Mouse (Mus musculus) MEL (cell line): ENCODE results near the gene Gpbar1. TPM values are rescaled to one million over a fixed set of nuclear protein-coding genes. Genes with fewer than 3 reads are reported as not detected.

Experiments
- DNase-seq: peaks from one replicate; pipeline ENCODE4 v3.0.0; 2011; ENCODE audit warnings: low read depth, low spot score
- H3K27ac ChIP-seq: 2 replicates; pipeline ENCODE4 v1.5.1; 2012; ENCODE audit warnings: low read depth, mild to moderate bottlenecking, control low read depth, low read length, moderate library complexity; ENCODE audit not compliant: control insufficient read depth
- H3K27me3 ChIP-seq, 2 experiments: fragments of 150-350 bp in 1 of 2; sonication (generic) in 1 of 2; 2 replicates each; pipeline ENCODE4 v1.6.1; 2012; ENCODE audit warnings: low read length in 2 of 2, mild to moderate bottlenecking in 2 of 2, improper control_type of control experiment in 1 of 2, moderate library complexity in 1 of 2; ENCODE audit not compliant: insufficient read depth in 2 of 2, control insufficient read depth in 1 of 2
- H3K36me3 ChIP-seq, 2 experiments: 2 replicates each; pipeline ENCODE4 v1.6.1; 2012 to 2014; ENCODE audit warnings: low read length in 2 of 2, improper control_type of control experiment in 1 of 2, inconsistent platforms in 1 of 2, mild to moderate bottlenecking in 1 of 2; ENCODE audit not compliant: insufficient read depth in 2 of 2, control insufficient read depth in 1 of 2
- H3K4me1 ChIP-seq, 2 experiments: fragments of 150-350 bp in 1 of 2; sonication (generic) in 1 of 2; 2 replicates each; pipeline ENCODE4 v1.6.1; 2012; ENCODE audit warnings: low read length in 2 of 2, improper control_type of control experiment in 1 of 2, mild to moderate bottlenecking in 1 of 2; ENCODE audit not compliant: insufficient read depth in 2 of 2, control insufficient read depth in 1 of 2
- H3K4me3 ChIP-seq, 2 experiments: fragments of 150-350 bp in 1 of 2; sonication (generic) in 1 of 2; 2 replicates each; pipeline ENCODE4 v1.5.1; 2012; ENCODE audit warnings: low read depth in 2 of 2, low read length in 2 of 2, mild to moderate bottlenecking in 2 of 2, moderate library complexity in 2 of 2, control low read depth in 1 of 2, improper control_type of control experiment in 1 of 2; ENCODE audit not compliant: control insufficient read depth in 1 of 2, insufficient read depth in 1 of 2
- H3K79me2 ChIP-seq: 2 replicates; pipeline ENCODE4 v1.6.1; 2012; ENCODE audit warnings: mild to moderate bottlenecking, low read length, moderate library complexity; ENCODE audit not compliant: control insufficient read depth, poor library complexity, insufficient read depth
- H3K9ac ChIP-seq: 2 replicates; pipeline ENCODE4 v1.6.1; 2012; ENCODE audit warnings: low read depth, mild to moderate bottlenecking, control low read depth, low read length, moderate library complexity; ENCODE audit not compliant: control insufficient read depth, poor library complexity, severe bottlenecking
- H3K9me3 ChIP-seq: fragments of 150-350 bp; sonication (generic); replicated peaks from 2 replicates; pipeline ENCODE4 v1.6.1; 2012; ENCODE audit warnings: mild to moderate bottlenecking, low read length, improper control_type of control experiment, moderate library complexity; ENCODE audit not compliant: insufficient read depth
- BHLHE40 ChIP-seq: IDR thresholded peaks from 2 replicates; pipeline ENCODE4 v1.6.1; 2012; ENCODE audit warnings: low read depth, mild to moderate bottlenecking, inconsistent platforms, low read length, improper control_type of control experiment, borderline replicate concordance
- CTCF ChIP-seq, 3 experiments: IDR thresholded peaks in 2 of 3; conservative IDR thresholded peaks in 1 of 3; 2 replicates each; pipeline ENCODE4 v1.5.1; 2011 to 2012; ENCODE audit warnings: low read length in 3 of 3, low read depth in 2 of 3, mild to moderate bottlenecking in 2 of 3, improper control_type of control experiment in 1 of 3, inconsistent platforms in 1 of 3, mixed read lengths in 1 of 3, moderate library complexity in 1 of 3; ENCODE audit not compliant: control insufficient read depth in 1 of 3, insufficient read depth in 1 of 3, poor library complexity in 1 of 3, severe bottlenecking in 1 of 3
- E2F4 ChIP-seq: IDR thresholded peaks from 2 replicates; pipeline ENCODE4 v1.6.1; 2011; ENCODE audit warnings: low read depth, low read length, improper control_type of control experiment, borderline replicate concordance
- ELF1 ChIP-seq: IDR thresholded peaks from 2 replicates; pipeline ENCODE4 v1.6.1; 2014; ENCODE audit warnings: low read depth, mild to moderate bottlenecking, inconsistent platforms, low read length, improper control_type of control experiment, moderate library complexity
- EP300 ChIP-seq, 2 experiments: IDR thresholded peaks; 2 replicates each; pipeline ENCODE4 v1.6.1; 2011; ENCODE audit warnings: improper control_type of control experiment in 2 of 2, low read length in 2 of 2, low read depth in 1 of 2, mild to moderate bottlenecking in 1 of 2
- ETS1 ChIP-seq: IDR thresholded peaks from 2 replicates; pipeline ENCODE4 v1.6.1; 2012; ENCODE audit warnings: low read depth, mild to moderate bottlenecking, inconsistent platforms, low read length, improper control_type of control experiment, moderate library complexity
- GATA1 ChIP-seq: IDR thresholded peaks from 2 replicates; pipeline ENCODE4 v1.6.1; 2011; ENCODE audit warnings: low read depth, low read length, improper control_type of control experiment
- HCFC1 ChIP-seq: IDR thresholded peaks from 2 replicates; pipeline ENCODE4 v1.6.1; 2012; ENCODE audit warnings: low read depth, mild to moderate bottlenecking, inconsistent platforms, low read length, improper control_type of control experiment, moderate library complexity
- JUND ChIP-seq: IDR thresholded peaks from 2 replicates; pipeline ENCODE4 v1.6.1; 2011; ENCODE audit warnings: low read depth, mild to moderate bottlenecking, improper control_type of control experiment, low read length
- KAT2A ChIP-seq: conservative IDR thresholded peaks from 2 replicates; pipeline ENCODE4 v1.6.1; 2012; ENCODE audit warnings: low read depth, low read length, improper control_type of control experiment, inconsistent platforms
- MAX ChIP-seq: IDR thresholded peaks from 2 replicates; pipeline ENCODE4 v1.6.1; 2011; ENCODE audit warnings: low read length, improper control_type of control experiment
- MAZ ChIP-seq: IDR thresholded peaks from 2 replicates; pipeline ENCODE4 v1.6.1; 2012; ENCODE audit warnings: low read depth, mild to moderate bottlenecking, inconsistent platforms, low read length, improper control_type of control experiment
- MXI1 ChIP-seq: IDR thresholded peaks from 2 replicates; pipeline ENCODE4 v1.6.1; 2011; ENCODE audit warnings: mild to moderate bottlenecking, low read depth, low read length, improper control_type of control experiment
- MYB ChIP-seq: IDR thresholded peaks from 2 replicates; pipeline ENCODE4 v1.6.1; 2011; ENCODE audit warnings: mild to moderate bottlenecking, low read depth, low read length, improper control_type of control experiment
- MYC ChIP-seq: IDR thresholded peaks from 2 replicates; pipeline ENCODE4 v1.6.1; 2011; ENCODE audit warnings: low read depth, mild to moderate bottlenecking, low read length, improper control_type of control experiment, moderate library complexity
- NELFE ChIP-seq: IDR thresholded peaks from 2 replicates; pipeline ENCODE4 v1.6.1; 2011; ENCODE audit warnings: low read depth, low read length, improper control_type of control experiment
- NRF1 ChIP-seq: IDR thresholded peaks from 2 replicates; pipeline ENCODE4 v1.6.1; 2014; ENCODE audit warnings: low read depth, mild to moderate bottlenecking, inconsistent platforms, low read length, improper control_type of control experiment, moderate library complexity; ENCODE audit not compliant: poor library complexity, insufficient read depth, severe bottlenecking
- POLR2A ChIP-seq, 2 experiments: IDR thresholded peaks; 2 replicates each; pipeline ENCODE4 v1.6.1; 2011 to 2012; ENCODE audit warnings: low read length in 2 of 2, mild to moderate bottlenecking in 2 of 2, control low read depth in 1 of 2, improper control_type of control experiment in 1 of 2, low read depth in 1 of 2, moderate library complexity in 1 of 2; ENCODE audit not compliant: control insufficient read depth in 1 of 2, insufficient read depth in 1 of 2, poor library complexity in 1 of 2
- POLR2AphosphoS5 ChIP-seq: IDR thresholded peaks from 2 replicates; pipeline ENCODE4 v1.6.1; 2012; ENCODE audit warnings: low read depth, borderline replicate concordance, mild to moderate bottlenecking, inconsistent platforms, low read length, moderate library complexity, mixed read lengths
- RAD21 ChIP-seq: IDR thresholded peaks from 2 replicates; pipeline ENCODE4 v1.6.1; 2011; ENCODE audit warnings: mild to moderate bottlenecking, low read depth, low read length, improper control_type of control experiment
- RCOR1 ChIP-seq: IDR thresholded peaks from 2 replicates; pipeline ENCODE4 v1.6.1; 2012; ENCODE audit warnings: low read depth, mild to moderate bottlenecking, inconsistent platforms, low read length, improper control_type of control experiment
- SMC3 ChIP-seq: IDR thresholded peaks from 2 replicates; pipeline ENCODE4 v1.6.1; 2011; ENCODE audit warnings: low read depth, low read length, improper control_type of control experiment
- TAL1 ChIP-seq: IDR thresholded peaks from 2 replicates; pipeline ENCODE4 v1.6.1; 2012; ENCODE audit warnings: mild to moderate bottlenecking, inconsistent platforms, low read length, moderate library complexity, mixed read lengths
- TBP ChIP-seq: IDR thresholded peaks from 2 replicates; pipeline ENCODE4 v1.8.0; 2011; ENCODE audit warnings: low read depth, low read length, improper control_type of control experiment
- TCF12 ChIP-seq: IDR thresholded peaks from 2 replicates; pipeline ENCODE4 v1.6.1; 2014; ENCODE audit warnings: low read depth, mild to moderate bottlenecking, inconsistent platforms, low read length, improper control_type of control experiment, moderate library complexity
- UBTF ChIP-seq: IDR thresholded peaks from 2 replicates; pipeline ENCODE4 v1.6.1; 2012; ENCODE audit warnings: low read depth, mild to moderate bottlenecking, inconsistent platforms, low read length, improper control_type of control experiment, moderate library complexity, borderline replicate concordance; ENCODE audit not compliant: insufficient read depth
- USF1 ChIP-seq: IDR thresholded peaks from 2 replicates; pipeline ENCODE4 v1.6.1; 2014; ENCODE audit warnings: low read depth, mild to moderate bottlenecking, inconsistent platforms, low read length, improper control_type of control experiment, moderate library complexity
- ZC3H11A ChIP-seq: IDR thresholded peaks from 2 replicates; pipeline ENCODE4 v1.6.1; 2012; ENCODE audit warnings: low read depth, mild to moderate bottlenecking, inconsistent platforms, low read length, improper control_type of control experiment
- ZKSCAN1 ChIP-seq: IDR thresholded peaks from 2 replicates; pipeline ENCODE4 v1.6.1; 2012; ENCODE audit warnings: low read depth, mild to moderate bottlenecking, inconsistent platforms, low read length, improper control_type of control experiment, moderate library complexity
- ZMIZ1 ChIP-seq: IDR thresholded peaks from 2 replicates; pipeline ENCODE4 v1.6.1; 2012; ENCODE audit warnings: low read depth, mild to moderate bottlenecking, inconsistent platforms, low read length, improper control_type of control experiment, moderate library complexity
- polyA plus RNA-seq, 2 experiments: library from polyadenylated mRNA; stranded (reverse) in 1 of 2; unstranded in 1 of 2; fragments of >175 nt in 1 of 2; fragments of >200 nt in 1 of 2; gene quantifications; 2 replicates each; pipeline versions ENCODE4 v1.2.1 to v1.2.4; 2012; ENCODE audit warnings: low replicate concordance in 2 of 2, low read depth in 1 of 2; ENCODE audit not compliant: insufficient read length in 2 of 2, insufficient read depth in 1 of 2, missing spikeins in 1 of 2
- total RNA-seq: library from RNA; depleted of rRNA; stranded (reverse); fragments of 300-350 nt; gene quantifications from 2 replicates; pipeline ENCODE4 v1.2.3, GENCODE M21; 2012

The Gpbar1 gene
- total and polyA plus RNA-seq, 3 experiments, result not detected

DNA sequence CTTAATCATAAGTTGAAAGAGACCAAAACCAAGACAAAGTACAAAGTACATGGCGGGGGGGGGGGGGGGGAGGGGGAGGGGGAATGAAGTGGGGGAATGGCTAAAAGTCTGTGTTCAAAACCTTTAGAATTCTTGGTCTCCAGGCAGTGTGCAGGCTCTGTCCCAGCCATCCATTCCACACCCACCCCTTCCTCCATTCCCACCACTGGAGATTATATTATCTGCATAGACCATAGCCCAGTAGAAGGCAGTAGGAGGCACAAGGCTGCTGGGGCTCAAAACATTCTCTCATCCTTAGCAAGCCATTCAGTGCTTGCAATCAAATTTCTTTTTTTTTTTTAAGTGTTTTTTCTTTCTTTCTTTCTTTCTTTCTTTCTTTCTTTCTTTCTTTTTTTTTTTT lies 47.4 kb upstream of the Gpbar1 start:
- no peaks in the 10 kb centered on the region for H3K27me3 ChIP-seq
- DNase-seq, result no peak
- H3K9ac ChIP-seq, result no peak overlapping the region
- no peaks in the 10 kb centered on the region for H3K79me2 ChIP-seq
- TF ChIP-seq TBP (no peak), MAZ (no peak), EP300 (IDR thresholded peaks at IDR 0.05; ENCODE audit: low read depth in 1 of 2, low read length in 2 of 2) (no peak), HCFC1 (no peak), GATA1 (no peak), ZKSCAN1 (no peak), JUND (no peak), ZC3H11A (no peak)
- H3K4me3 ChIP-seq, result no peak overlapping the region
- no peaks in the 10 kb centered on the region for H3K9me3 ChIP-seq
- H3K36me3 ChIP-seq, result peaks cover 0 to 13% of the 10 kb centered on the region in 2 experiments; a peak in 2 of 4 replicates
- H3K4me1 ChIP-seq, result peaks cover 0 to 19% of the 10 kb centered on the region in 2 experiments; a peak in 2 of 4 replicates
- no peak overlapping the region for H3K27ac ChIP-seq

DNA sequence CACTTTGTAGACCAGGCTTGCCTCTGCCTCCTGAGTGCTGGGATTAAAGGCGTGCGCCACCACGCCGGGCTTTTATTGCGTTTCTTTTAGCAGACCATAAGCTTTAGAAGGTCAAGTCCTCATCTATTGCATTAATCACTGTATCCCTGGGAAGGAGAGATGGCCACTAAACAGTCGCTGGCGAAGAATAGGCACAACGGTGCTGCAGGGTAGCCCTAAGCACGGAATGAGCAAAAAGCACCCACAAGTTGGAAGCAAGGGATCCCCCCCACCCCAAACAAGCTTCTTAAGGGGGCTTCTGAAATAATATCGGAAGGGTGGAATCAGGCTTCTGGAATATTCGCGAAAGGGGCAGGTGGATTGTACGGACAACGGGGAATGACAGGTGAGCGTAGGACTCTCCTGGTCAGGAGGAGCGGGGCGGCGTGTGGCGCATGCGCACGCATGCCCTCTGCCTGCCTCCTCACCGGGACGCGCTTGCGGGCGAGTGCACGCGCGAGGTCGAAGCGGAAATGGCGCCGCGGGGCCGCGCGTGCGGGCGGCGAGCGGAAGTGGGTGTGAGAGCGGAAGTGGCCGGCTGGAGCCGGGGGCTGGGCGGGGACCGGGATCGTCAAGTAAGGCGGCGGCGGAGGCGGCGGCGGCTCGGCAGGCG lies 42.3 kb upstream of the Gpbar1 start, which contains the start of gene Arpc2:
Gene Arpc2, plus strand, starts transcription at position 147 of the 652 bp plus-strand sequence.
- Histone ChIP-seq H3K79me2 (peaks cover 43% of the 10 kb centered on the region), H3K27ac (peak within 1 kb of the TSS; percentile 87), H3K9ac (peak within 1 kb of the TSS; percentile 98), H3K36me3 (peaks cover 0 to 32% of the 10 kb centered on the region in 2 experiments; a peak in 3 of 4 replicates), H3K4me1 (peaks cover 9 to 32% of the 10 kb centered on the region in 2 experiments), H3K27me3 (no peaks in the 10 kb centered on the region), H3K4me3 (peak within 1 kb of the TSS; percentile 96 to 98), H3K9me3 (no peaks in the 10 kb centered on the region)
- DNase-seq, result peak; percentile 97
- TF ChIP-seq USF1, result no peak
- no peak for TF ChIP-seq E2F4
- TF ChIP-seq MXI1, result no peak; the same call in 1 of the 2 replicates
- no peak for TF ChIP-seq MAX
- no peak; the same call in 1 of the 2 replicates for TF ChIP-seq MAZ
- 0 out of 2 replicates have a peak, but pooled peaks have one; percentile 24 for TF ChIP-seq UBTF
- no peak for TF ChIP-seq SMC3
- TF ChIP-seq NELFE, result peak; percentile 96
- TF ChIP-seq GATA1, result no peak
- TF ChIP-seq TBP, result no peak
- no peak for TF ChIP-seq RCOR1
- no peak for TF ChIP-seq BHLHE40
- TF ChIP-seq ZKSCAN1, result no peak
- TF ChIP-seq POLR2AphosphoS5, result no peak
- no peak for TF ChIP-seq MYC
- TF ChIP-seq TCF12, result peak; percentile 58
- TF ChIP-seq POLR2A (IDR thresholded peaks at IDR 0.05; ENCODE audit: control insufficient read depth in 1 of 2, insufficient read depth in 1 of 2, low read depth in 1 of 2, low read length in 2 of 2, poor library complexity in 1 of 2), result peak in 1 of 2 experiments; percentile 96; a peak in 2 of 4 replicates
- no peak for TF ChIP-seq ZC3H11A
- TF ChIP-seq NRF1, result peak; percentile 99
- peak; percentile 79 for TF ChIP-seq ZMIZ1
- no peak for TF ChIP-seq MYB
- no peak for TF ChIP-seq KAT2A
- peak; percentile 93 for TF ChIP-seq ELF1
- TF ChIP-seq CTCF (IDR thresholded peaks at IDR 0.05 in 2 of 3, conservative IDR thresholded peaks at IDR 0.05 in 1 of 3; ENCODE audit: control insufficient read depth in 1 of 3, insufficient read depth in 1 of 3, low read depth in 2 of 3, low read length in 3 of 3, poor library complexity in 1 of 3, severe bottlenecking in 1 of 3), result no peak
- TF ChIP-seq ETS1, result peak; percentile 45; the same call in 1 of the 2 replicates
- peak; percentile 79 for TF ChIP-seq HCFC1
- TF ChIP-seq TAL1, result no peak
- TF ChIP-seq JUND, result no peak
- TF ChIP-seq RAD21, result no peak
